Mouse (Mus musculus) hindbrain, embryonic 16.5 days (tissue): ENCODE data around the gene Gm49425. TPM values are rescaled to one million over a fixed set of nuclear protein-coding genes. Genes with fewer than 3 reads are reported as not detected.

Experiments used
- ATAC-seq: fragments of 200-750 bp; cut with Nextera tagmentation; 2 replicates; pipeline ENCODE4 v1.8.0; 2017; ENCODE audit warnings: moderate TSS enrichment, moderate library complexity
- H3K27ac ChIP-seq: fragments of 300-500 bp; sonication (generic); 2 replicates; pipeline ENCODE4 v1.5.1; 2014; ENCODE audit warnings: low read depth, mild to moderate bottlenecking, control low read depth, low read length, moderate library complexity
- H3K27me3 ChIP-seq: fragments of 300-500 bp; sonication (generic); replicated peaks from 2 replicates; pipeline ENCODE4 v1.6.1; 2014; ENCODE audit warnings: low read length; ENCODE audit not compliant: control insufficient read depth, insufficient read depth
- H3K36me3 ChIP-seq: fragments of 300-500 bp; sonication (generic); 2 replicates; pipeline ENCODE4 v1.6.1; 2014; ENCODE audit warnings: mild to moderate bottlenecking, low read length, moderate library complexity, mixed read lengths; ENCODE audit not compliant: control insufficient read depth, insufficient read depth
- H3K4me1 ChIP-seq: fragments of 300-500 bp; sonication (generic); 2 replicates; pipeline ENCODE4 v1.6.1; 2014; ENCODE audit warnings: low read depth, low read length; ENCODE audit not compliant: control insufficient read depth, insufficient read depth
- H3K4me2 ChIP-seq: fragments of 300-500 bp; sonication (generic); 2 replicates; pipeline ENCODE4 v1.6.1; 2014; ENCODE audit warnings: mild to moderate bottlenecking, low read length, control low read depth, moderate library complexity
- H3K4me3 ChIP-seq: fragments of 300-500 bp; sonication (generic); 2 replicates; pipeline ENCODE4 v1.5.1; 2014; ENCODE audit warnings: mild to moderate bottlenecking, low read length, control low read depth, moderate library complexity
- H3K9ac ChIP-seq: fragments of 300-500 bp; sonication (generic); 2 replicates; pipeline ENCODE4 v1.6.1; 2014; ENCODE audit warnings: low read depth, mild to moderate bottlenecking, control low read depth, low read length, moderate library complexity
- H3K9me3 ChIP-seq: fragments of 300-500 bp; sonication (generic); 2 replicates; pipeline ENCODE4 v1.6.1; 2014; ENCODE audit warnings: mild to moderate bottlenecking, low read length, moderate library complexity; ENCODE audit not compliant: control insufficient read depth
- WGBS: fragments of 180-500 bp; shearing (Covaris S2); extraction: QIAGEN DNeasy Blood & Tissue Kit; methylation state at CpG from one replicate; pipeline ENCODE4 v1.1.7; 2014; 5-methylcytosine and 5-hydroxymethylcytosine counted together
- microRNA-seq: library from miRNA; unstranded; fragments of <30 nt; microRNA quantifications from one replicate; pipeline ENCODE4, GENCODE M21; 2017
- polyA plus RNA-seq: library from polyadenylated mRNA; unstranded; fragments of >200 nt; fragmentation: Nextera tagmentation; extraction: Ambion mirVana; gene quantifications from 2 replicates; pipeline ENCODE4 v1.2.1, GENCODE M21; 2015

Gm49425 gene
- polyA plus RNA-seq, 1 experiment from 2014 or later = not detected

GRCm38 (mm10) chr15:101479666-101480060 lies 37.4 kb downstream of the Gm49425 start:
- 31% methylated on average over 11 of the region's 11 CpGs for WGBS
- Histone ChIP-seq H3K9ac (peak overlapping the region; percentile 46; the same call in 1 of the 2 replicates), H3K36me3 (no peaks in the 10 kb centered on the region)

DNA sequence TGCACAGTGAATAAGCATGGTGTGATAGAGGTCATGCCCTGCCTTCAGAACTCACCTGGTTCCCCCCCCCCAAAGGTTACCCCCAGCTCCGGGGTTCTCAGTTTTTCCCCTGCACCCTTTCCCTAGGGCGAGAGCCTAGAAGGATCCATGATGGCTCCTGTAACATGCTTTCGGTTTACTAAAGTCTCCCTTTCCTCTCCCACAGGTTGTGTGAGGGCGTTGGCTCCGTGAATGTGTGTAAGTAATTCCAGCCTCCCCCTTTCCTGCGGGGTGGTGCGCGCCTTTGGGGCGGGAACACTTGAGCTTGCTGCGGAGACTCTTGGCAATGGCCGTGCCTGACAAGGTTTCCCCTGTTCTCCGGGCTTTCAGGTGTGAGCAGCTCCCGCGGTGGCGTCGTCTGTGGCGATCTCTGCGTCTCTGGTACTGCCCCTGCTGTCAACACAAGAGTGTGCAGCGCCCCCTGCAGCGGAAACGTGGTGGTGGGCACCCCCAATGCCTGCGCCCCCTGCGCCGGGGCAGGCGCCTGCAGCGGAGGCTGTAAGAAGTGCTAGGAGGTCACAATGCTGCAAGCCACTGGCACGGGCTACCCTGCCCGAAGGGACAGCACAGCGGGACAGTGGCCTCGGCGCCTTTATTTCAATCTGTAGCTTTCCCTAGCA lies 37.9 kb downstream of the Gm49425 start:
- no peak for ATAC-seq
- peak overlapping the region; percentile 66 for H3K4me2 ChIP-seq

More at GRCm38 (mm10) chr15:101479666-101480060, 37.4 kb downstream of the Gm49425 start:
- Histone ChIP-seq H3K4me1 (peaks cover 10% of the 10 kb centered on the region), H3K27me3 (no peaks in the 10 kb centered on the region), H3K27ac (no peak overlapping the region), H3K4me2 (peak overlapping the region; percentile 66), H3K4me3 (peak overlapping the region; percentile 33), H3K9me3 (no peaks in the 10 kb centered on the region)
- no peak for ATAC-seq

GRCm38 (mm10) chr15:101472952-101473528 lies 44.0 kb downstream of the Gm49425 start, which contains the start of gene Krt86:
Gene Krt86, plus strand, starts transcription at chr15:101473478.
- 36% methylated on average over 10 of the region's 10 CpGs for WGBS
- ATAC-seq = no peak
- Histone ChIP-seq H3K36me3 (no peaks in the 10 kb centered on the region), H3K9ac (no peak within 1 kb of the TSS), H3K9me3 (no peaks in the 10 kb centered on the region), H3K4me2 (no peak within 1 kb of the TSS), H3K4me3 (no peak within 1 kb of the TSS), H3K27ac (no peak within 1 kb of the TSS), H3K27me3 (no peaks in the 10 kb centered on the region), H3K4me1 (no peaks in the 10 kb centered on the region)

More for the DNA sequence above, 37.9 kb downstream of the Gm49425 start:
- no peaks in the 10 kb centered on the region for H3K9me3 ChIP-seq
- H3K36me3 ChIP-seq = no peaks in the 10 kb centered on the region
- H3K4me3 ChIP-seq = peak overlapping the region; percentile 33
- H3K27me3 ChIP-seq = no peaks in the 10 kb centered on the region
- H3K9ac ChIP-seq = peak overlapping the region; percentile 46; the same call in 1 of the 2 replicates
- H3K4me1 ChIP-seq = peaks cover 10% of the 10 kb centered on the region
- H3K27ac ChIP-seq = no peak overlapping the region
- 8% methylated on average over 31 of the region's 31 CpGs for WGBS

DNA sequence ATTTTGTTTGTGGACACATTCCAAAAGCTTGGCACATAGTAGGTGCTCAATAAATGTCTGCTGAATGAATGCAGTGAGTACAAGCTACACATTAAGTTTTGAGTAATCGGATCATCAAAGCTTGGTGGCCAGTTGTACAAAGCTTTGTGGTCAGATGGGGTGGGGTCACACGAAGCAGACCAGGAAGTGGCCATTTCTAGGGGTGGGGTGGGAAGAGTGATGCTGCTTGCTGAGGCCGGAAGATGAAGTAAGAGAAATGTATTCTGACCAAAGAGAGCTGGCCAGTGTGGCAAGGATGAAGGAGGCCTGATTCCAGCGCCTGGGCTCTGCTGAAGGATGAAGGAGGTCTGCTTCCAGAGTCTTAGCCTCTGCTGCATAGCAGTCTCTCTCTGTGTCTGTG lies 48.0 kb downstream of the Gm49425 start:
- Histone ChIP-seq H3K4me2 (no peak overlapping the region), H3K27ac (no peak overlapping the region), H3K4me3 (no peak overlapping the region), H3K9ac (no peak overlapping the region), H3K36me3 (no peaks in the 10 kb centered on the region), H3K27me3 (no peaks in the 10 kb centered on the region), H3K4me1 (no peaks in the 10 kb centered on the region), H3K9me3 (no peaks in the 10 kb centered on the region)
- ATAC-seq = no peak
- WGBS = 92% methylated on average over 4 of the region's 4 CpGs

Small RNA genes lying within 50 kb of the gene (microRNA-seq; reads per million reads assigned to microRNA genes)
- not detected for gene Gm44393

Other genes with a start within 250 kb of the Gm49425 start
- gene Atg101, start 233.0 kb downstream of the Gm49425 start, polyA plus RNA-seq = 79.6 and 81.3 TPM in 2 replicates
- gene 6030408B16Rik, start 224.0 kb downstream of the Gm49425 start, polyA plus RNA-seq = 0.13 and 0.21 TPM in 2 replicates
- gene Krt80, start 147.1 kb downstream of the Gm49425 start, polyA plus RNA-seq = 0.25 and 0.38 TPM in 2 replicates
- gene Krt7, start 106.2 kb downstream of the Gm49425 start, polyA plus RNA-seq = 1.1 and 1.3 TPM in 2 replicates
- 1.0 and 1.2 TPM in 2 replicates for gene Krt87, start 78.5 kb downstream of the Gm49425 start, polyA plus RNA-seq
- not detected in 2 replicates for gene Krt88, start 69.5 kb downstream of the Gm49425 start, polyA plus RNA-seq
- gene Krt81, start 53.5 kb downstream of the Gm49425 start, polyA plus RNA-seq = 0.20 TPM in 1 of 2 replicates, not detected in the other
- 0.10 and 0.12 TPM in 2 replicates for gene Krt86, start 43.8 kb downstream of the Gm49425 start, polyA plus RNA-seq
- not detected in 2 replicates for gene Krt83, start 25.7 kb downstream of the Gm49425 start, polyA plus RNA-seq
- gene Krt84, start 15.6 kb upstream of the Gm49425 start, polyA plus RNA-seq = not detected in 2 replicates
- not detected in 2 replicates for gene Krt82, start 33.4 kb upstream of the Gm49425 start, polyA plus RNA-seq
- 0.11 and 0.29 TPM in 2 replicates for gene Krt90, start 45.7 kb upstream of the Gm49425 start, polyA plus RNA-seq
- 0.20 and 0.24 TPM in 2 replicates for gene Krt75, start 56.6 kb upstream of the Gm49425 start, polyA plus RNA-seq
- not detected in 2 replicates for gene Gm5414, start 110.9 kb upstream of the Gm49425 start, polyA plus RNA-seq
- gene Gm5478, start 130.1 kb upstream of the Gm49425 start, polyA plus RNA-seq = not detected in 2 replicates
- not detected in 2 replicates for gene Krt6b, start 163.0 kb upstream of the Gm49425 start, polyA plus RNA-seq
- gene Krt6a, start 177.0 kb upstream of the Gm49425 start, polyA plus RNA-seq = 0.17 and 0.18 TPM in 2 replicates
- gene Krt5, start 195.6 kb upstream of the Gm49425 start, polyA plus RNA-seq = 0.15 and 0.22 TPM in 2 replicates
- gene Krt71, start 225.8 kb upstream of the Gm49425 start, polyA plus RNA-seq = 1.7 and 1.8 TPM in 2 replicates